Mouse (Mus musculus) left cerebral cortex, postnatal 36 days (tissue): Measurements from ENCODE around the gene Gfral. TPM values are rescaled to one million over a fixed set of nuclear protein-coding genes. Genes with fewer than 3 reads are reported as not detected.

Experiments used
- DNase-seq, 2 experiments: peaks; one replicate each; pipeline ENCODE4 v3.0.0; 2021 to 2022; ENCODE audit warnings: low spot score in 2 of 2, mixed read lengths in 1 of 2
- intact Hi-C: fragments of 180-260 bp; cut with DNase I; formaldehyde crosslinking; loops from one replicate; pipeline ENCODE4 v1.15.1; 2025
- total RNA-seq, 2 experiments: library from RNA; stranded (reverse); gene quantifications; 2 replicates each; pipeline ENCODE4 v1.2.3; 2021

Gene Gfral
- not detected for total RNA-seq

DNA sequence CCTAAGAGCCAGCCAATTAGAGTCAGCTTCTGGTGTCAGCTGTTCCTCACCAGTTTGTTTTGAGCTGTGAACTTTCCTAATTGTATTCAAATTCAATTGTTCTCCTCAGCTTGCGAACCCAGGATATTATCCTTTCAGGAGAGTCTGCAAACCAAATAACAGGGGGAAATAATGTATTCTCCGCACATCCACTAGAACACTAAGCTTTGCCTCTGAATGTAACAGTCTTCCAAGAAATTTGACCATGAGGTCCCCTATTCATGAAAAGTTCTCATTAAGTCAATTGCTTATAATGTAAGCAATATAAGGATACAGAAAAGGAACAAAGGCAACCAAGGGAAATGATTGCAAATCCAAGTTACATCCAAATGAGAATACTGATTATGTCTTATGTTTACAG is at the start of gene Gfral:
TSS of gene Gfral (minus strand) at position 101 of the 400 bp plus-strand sequence.
- no peak for DNase-seq
- intact Hi-C loops: no loop called here

DNA sequence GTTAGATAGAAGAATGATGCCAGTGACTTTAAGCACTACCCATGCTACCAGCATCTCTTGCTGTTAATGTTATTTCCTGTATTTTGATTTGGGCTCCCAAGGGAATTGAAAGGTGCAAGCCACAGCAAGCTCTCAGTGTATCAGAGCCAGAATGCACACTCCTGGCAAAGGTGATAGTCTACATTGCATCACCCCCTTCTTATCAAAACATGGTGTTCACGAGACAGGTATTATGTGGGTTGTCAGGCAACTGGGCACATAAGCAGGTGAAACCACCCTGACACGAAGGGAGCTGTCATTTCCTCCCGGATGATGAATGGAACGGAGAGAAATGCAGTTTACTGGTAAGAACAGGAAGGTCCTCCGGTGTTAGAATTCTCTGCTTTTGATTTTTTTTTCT is 44.3 kb upstream of the Gfral start:
- no peak for DNase-seq
- intact Hi-C loops: no loop called here

DNA sequence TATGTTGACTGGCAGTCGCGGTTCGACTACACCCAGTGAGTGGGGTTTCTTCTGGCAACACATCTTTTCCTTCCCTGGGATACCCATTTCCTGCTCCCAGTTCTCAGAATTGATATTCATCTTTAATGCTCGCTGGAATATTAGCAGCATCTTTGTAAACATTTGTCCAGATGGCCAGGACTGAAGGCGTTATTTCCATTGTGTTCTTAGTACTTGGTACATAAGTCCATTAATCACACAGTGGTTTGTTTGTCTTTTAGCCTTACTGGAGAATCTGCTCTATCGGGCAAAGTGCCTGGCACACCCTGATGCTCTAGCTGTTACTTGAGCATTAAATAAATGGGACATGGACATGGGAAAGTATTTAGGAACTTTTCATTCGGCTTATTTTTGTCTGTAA is 39.1 kb upstream of the Gfral start:
- no peak for DNase-seq
- intact Hi-C loops: no loop called here

- DNase-seq: no peak
- intact Hi-C loops: no loop called here
Measured at GRCm38 (mm10) chr9:76252109-76252508, 38.7 kb upstream of the Gfral start.

DNA sequence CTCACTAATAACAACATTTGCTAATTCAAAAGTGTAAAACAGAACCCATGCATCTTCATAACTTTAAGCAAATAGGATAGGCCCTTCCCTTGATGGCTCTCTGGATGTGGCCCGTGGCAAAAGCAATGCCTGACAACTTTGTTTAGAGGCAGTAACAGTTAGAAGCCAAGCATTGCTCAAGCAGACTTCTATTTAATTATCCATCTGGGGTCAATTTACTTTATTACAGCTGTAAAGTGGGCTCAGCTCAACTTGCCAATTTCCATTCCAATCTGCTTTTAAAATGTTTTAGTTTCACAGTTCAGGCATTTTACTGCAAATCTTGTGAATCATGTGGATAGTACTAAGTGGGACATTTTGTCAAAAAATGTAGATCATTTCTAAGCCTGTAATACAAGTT is 28.9 kb upstream of the Gfral start:
- intact Hi-C loops: no loop called here
- no peak for DNase-seq

DNA sequence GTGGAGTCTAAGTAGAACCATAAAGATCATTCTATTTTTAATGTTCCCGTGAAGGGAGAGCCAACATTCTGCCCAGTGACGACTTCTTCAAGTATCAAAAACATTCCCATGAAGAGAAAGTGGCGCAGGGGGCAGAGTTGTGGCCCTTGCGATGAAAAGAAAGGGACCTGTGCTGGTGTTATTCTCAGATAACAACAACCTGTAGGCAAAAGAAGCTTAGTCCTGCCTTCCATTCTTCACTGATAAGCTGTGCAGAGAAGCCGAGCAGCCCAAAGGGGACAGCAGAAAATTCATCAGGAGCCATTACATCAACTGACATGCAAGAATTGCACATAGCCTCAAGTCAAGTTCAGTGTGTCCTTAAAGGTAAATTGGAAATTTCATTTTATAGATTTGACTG is 24.5 kb upstream of the Gfral start:
- no peak for DNase-seq
- intact Hi-C loops: loop anchor here (2.0 to 10.0 kb wide), 2 partner anchors 113 to 475 kb away; no protein-coding TSS in a partner anchor

GRCm38 (mm10) chr9:76237243-76237642 is 23.8 kb upstream of the Gfral start:
- intact Hi-C loops: loop anchor here (2.0 to 10.0 kb wide), 2 partner anchors 112 to 474 kb away; no protein-coding TSS in a partner anchor
- DNase-seq: no peak

- intact Hi-C loops: loop anchor here (2.0 to 10.0 kb wide), 2 partner anchors 112 to 474 kb away; no protein-coding TSS in a partner anchor
- DNase-seq: peak; percentile 45 to 57
Measured at GRCm38 (mm10) chr9:76236626-76237025, 23.2 kb upstream of the Gfral start.

DNA sequence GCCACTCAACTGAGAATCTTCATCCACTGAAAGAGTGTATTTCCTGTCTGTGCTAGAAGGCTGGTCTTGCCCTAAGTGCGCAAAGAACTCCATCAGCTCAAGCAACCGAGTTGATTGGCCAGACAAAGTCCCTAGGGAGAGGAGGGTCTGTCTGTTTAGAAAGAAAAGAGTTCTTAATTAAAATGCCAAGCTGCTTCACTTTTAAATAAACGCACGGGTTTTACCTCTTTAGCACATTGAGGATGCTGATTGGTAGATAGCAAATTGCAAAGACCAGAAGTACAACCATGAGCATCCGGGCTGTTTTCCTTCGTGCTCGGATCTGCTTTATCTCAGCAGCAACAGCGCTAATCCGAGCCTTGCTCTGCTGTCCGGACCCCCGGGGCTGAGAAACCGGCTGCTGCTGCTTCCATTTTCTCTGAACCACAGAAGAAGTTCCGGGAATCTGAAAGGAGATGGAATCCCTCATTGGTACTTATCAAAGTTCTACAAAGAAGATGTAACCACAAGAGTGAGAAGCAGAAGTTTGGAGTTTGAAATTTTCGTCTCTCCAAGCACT is 22.6 kb upstream of the Gfral start:
- peak in 1 of 2 experiments; percentile 3 for DNase-seq
- intact Hi-C loops: loop anchor here (2.0 to 10.0 kb wide), 2 partner anchors 111 to 473 kb away; no protein-coding TSS in a partner anchor

- no peak for DNase-seq
- intact Hi-C loops: loop anchor here (10.0 kb wide), 1 partner anchor 110 kb away; no protein-coding TSS in a partner anchor
Measured at GRCm38 (mm10) chr9:76234899-76235298, 21.4 kb upstream of the Gfral start.

DNA sequence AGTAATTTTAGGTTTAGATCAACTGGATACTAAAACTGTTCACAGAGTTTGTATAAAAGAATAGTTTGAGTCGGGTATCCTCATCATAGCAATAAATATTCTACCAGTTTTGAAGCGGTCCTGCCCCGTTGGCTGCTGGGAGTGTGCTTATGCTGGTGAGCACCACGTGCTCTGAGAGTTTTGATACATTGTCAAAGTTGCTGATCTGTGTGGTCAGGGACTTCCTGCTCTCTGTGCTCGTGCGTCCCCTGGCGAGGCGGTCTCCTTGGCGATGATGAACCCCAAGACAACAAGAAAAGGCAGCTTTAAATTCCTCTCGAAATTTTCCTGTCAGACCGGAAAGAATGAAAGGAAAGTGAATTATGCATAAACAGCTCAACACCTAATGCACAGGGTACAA is 16.9 kb upstream of the Gfral start:
- intact Hi-C loops: loop anchor here (10.0 kb wide), 1 partner anchor 106 kb away; no protein-coding TSS in a partner anchor
- DNase-seq: no peak

GRCm38 (mm10) chr9:76217178-76217975 is 3.9 kb upstream of the Gfral start:
- no peak for DNase-seq
- intact Hi-C loops: no loop called here

DNA sequence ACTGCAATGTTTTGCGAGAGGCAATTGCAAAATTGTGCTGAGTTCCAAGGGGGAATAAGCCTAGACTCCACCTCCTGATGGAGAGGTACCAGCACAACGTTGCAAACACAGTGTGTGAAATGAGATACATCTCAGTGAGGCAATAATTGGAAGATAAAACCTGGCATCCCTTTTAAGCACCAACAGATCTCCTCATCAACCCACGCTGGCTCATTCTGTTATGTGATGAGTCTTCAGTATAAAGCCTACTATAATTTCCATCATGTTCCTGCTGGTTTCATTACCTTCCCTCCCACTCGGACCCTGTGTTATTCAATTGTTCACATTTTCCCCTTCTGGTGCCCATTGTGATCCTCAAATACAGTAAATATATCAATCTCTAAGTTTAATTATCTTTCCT is 1.2 kb upstream of the Gfral start:
- no peak for DNase-seq
- intact Hi-C loops: no loop called here

GRCm38 (mm10) chr9:76196917-76197316 is 16.5 kb downstream of the Gfral start:
- intact Hi-C loops: no loop called here
- no peak for DNase-seq

DNA sequence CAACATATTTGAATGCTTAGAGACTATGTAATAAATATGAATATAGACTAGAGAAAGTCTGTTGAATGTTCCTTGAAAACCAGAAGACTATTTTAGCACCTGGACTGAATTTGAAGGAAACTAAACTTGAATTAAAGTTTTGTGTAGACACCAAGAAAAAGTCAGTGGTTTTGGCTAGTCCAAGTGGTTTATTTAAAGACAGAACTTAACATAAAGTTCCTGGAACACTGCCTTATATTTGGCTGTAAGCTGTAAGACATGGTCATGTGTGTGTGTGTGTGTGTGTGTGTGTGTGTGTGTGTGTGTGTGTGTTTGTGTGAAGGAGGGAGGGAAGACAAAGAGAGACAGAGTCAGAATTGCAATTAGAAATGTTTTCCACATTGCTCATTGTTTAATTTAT is 34.2 kb downstream of the Gfral start:
- intact Hi-C loops: no loop called here
- DNase-seq: no peak

- intact Hi-C loops: no loop called here
- no peak for DNase-seq
Measured at GRCm38 (mm10) chr9:76172686-76173295, 40.7 kb downstream of the Gfral start.

GRCm38 (mm10) chr9:76168355-76168754 is 45.1 kb downstream of the Gfral start:
- intact Hi-C loops: no loop called here
- no peak for DNase-seq

GRCm38 (mm10) chr9:76162446-76162845 is 51.0 kb downstream of the Gfral start:
- intact Hi-C loops: no loop called here
- DNase-seq: no peak

DNA sequence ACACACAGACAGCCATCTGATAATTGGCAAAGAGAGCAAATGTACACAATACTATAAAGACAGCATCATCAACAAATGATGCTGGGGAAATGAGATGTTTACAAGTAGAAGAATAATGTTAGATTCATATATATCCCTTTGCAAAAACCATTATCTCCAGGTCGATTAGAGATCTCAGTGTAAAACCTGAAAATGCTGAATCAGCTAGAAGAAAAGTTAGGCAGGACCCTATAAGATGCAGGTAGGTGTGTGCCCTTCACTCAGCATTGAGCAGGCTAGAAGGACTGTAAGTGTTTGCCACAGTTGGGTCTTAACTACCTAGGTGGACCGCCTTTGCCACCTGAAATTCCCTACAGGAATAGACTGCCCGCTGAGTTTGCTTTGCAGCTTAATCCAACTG is 67.9 kb downstream of the Gfral start:
- DNase-seq: no peak
- intact Hi-C loops: no loop called here

- no peak for DNase-seq
- intact Hi-C loops: no loop called here
Measured at GRCm38 (mm10) chr9:76138378-76139109, 74.9 kb downstream of the Gfral start.
